Mouse (Mus musculus): ENCODE results near the gene Nap1l1.
A peak's percentile ranks its signal among the peaks of the same experiment; 100 is the strongest.

Gene Nap1l1

DNA sequence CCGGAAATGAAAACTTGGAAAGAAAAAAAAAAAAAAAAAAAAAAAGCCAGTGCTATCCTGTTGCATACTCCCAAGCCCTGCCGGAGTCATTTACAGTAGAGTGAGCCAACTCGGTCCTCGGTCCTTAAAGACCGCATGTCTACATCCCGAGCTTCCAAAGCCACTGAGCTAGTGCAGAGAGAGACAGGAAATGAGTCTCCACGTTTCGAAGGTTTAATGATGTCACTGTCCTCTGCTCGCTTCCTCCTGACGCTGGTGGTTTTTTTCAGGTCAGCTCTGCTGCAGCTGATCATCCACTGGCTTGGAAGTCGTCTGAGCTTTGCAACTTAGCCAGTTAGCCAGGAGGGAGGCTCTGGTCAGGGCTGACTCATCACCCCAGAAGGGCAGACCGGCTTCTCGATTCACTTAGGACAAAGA, 43.2 kb downstream of the Nap1l1 start:
- DNase-seq: no peak

DNA sequence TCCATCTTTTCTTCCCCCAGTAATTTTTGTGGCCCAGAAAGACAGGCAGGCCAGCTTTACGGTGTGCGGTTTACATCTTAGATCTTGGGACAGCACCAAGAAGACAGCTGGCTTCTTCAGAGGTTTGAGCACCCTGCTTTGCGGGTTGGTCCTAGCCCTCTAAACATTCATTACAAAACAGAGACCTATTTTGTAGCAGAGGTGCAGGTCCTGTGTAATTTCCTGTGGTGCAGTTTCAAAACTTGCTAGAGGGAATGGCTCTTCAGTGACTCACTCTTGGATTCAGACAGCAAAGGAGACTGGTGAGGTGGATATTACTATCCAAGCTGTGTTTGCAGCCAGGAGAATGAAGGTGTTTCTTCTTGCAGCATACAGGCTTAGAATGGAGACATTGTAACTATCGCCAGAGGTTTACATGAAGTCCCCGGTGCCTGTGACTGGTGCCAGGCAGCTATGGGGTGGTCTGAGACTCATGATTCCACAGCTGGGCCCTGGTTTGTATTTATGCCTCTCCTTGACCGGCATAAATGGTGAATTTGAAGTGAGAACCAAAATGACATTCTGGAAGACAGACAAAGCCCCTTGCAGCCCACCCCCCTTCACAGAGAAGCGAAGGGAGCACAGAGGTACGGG, 43.9 kb downstream of the Nap1l1 start:
- no peak for DNase-seq

DNA sequence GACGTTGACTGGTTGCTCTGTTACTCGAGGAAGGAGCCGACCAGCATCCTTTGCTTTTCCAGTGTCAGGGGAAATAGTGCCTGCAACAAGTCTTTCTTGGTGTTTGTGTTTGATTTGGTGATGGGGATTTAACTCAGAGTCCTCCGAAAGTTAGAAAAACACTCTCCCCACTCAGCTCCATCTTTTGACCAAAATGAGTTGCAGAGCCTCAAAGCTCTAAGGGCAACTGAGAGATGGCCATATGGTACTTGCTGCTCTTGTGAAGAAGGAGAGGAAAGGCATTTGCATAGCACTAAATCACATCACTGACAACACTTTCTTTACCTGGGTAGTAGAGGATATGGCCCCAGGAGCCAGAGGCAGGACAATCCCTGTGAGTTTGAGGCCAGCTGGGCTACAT, 45.3 kb downstream of the Nap1l1 start:
- no peak for DNase-seq

DNA sequence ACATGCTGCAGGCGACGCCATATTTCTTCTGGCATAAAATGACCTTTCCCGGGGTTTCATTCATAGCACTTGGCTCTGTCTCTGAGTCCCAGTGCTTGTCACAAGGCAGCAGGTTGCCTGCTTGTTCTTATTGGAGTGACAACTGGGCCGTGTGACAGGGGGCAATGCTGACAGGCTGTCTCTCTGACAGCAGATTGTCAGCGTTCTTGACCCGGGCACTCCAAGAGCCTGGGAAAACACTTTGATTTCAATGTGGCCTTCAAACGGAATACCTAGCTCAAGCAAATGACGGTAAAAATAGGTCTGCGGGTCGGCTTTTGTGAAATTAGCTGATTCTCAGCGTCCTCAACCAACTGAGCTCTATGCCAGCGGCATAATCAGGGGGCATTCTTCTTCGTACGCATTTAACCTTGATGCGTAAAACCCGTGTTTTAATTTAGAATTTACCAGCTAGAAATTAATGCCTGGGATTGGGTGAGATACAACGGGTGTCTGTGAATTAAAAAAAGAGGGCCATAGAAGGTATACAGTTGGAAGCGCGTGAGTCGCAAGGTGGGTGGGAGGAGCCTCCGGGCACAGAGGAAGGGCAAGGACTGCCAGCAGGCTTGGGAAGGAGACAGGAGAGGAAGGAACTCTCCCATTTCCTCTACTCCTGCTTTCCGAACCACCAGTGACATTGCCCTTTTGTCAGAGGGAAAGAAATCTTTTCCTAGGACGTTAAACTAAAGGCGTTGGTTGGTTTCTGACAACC, 46.8 kb downstream of the Nap1l1 start:
- no peak for DNase-seq

DNA sequence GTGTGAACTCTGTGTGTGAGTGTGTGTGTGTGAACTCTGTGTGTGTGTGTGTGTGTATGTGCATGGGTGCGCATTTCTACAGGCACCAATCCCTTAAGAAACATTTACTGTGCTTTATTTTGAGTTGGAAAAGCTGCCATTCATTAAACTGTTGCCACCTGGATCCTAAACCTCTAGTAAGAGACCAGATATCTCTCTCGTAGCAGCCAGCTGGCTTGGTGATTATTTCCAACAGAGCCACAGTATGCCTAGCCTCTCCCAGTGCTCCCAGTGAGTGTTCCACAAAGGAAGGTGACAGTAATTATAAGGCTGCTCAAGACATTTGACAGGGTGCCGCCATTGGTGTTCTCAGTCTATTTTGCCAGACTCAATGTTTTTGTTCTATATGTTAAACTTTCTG, 47.6 kb downstream of the Nap1l1 start:
- no peak for DNase-seq

DNA sequence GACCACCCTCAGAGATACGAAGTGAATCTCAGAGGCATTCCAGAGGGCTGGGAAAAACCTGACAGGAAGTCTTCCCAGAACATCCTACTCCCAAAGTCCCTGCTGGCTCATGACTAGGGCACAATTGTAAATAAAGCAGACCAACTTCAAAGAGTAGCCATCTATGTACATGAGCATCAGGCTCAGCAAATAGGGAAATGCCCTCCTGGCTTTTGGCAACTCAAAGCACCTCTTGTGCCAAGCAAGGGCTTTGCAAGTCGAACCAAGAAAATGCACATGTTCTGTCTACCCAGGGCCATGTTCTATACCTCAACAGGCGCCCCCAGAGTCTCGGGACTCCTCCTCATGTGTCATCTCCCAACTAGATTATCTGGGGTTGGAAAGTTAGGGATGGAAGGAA, 48.6 kb downstream of the Nap1l1 start:
- DNase-seq: no peak

DNA sequence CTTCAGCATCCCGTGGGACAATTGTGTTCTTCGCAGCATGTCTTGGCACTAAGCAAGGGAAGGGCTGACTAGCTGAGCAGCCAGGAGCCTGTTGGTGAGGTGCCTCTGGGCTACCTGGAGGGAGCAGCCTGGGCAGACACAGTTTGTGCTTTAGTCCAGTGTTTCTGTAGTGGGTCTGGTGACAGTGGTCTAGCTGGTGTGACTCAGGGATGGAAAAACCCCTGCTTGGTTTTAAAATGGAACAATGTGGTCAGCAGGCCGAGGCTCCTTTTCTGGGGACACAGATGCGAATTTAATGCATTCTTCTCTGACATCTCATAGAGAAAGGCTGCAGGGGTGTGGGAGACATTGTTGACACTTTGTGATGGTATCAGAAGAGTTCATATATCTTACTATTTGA, 49.2 kb downstream of the Nap1l1 start:
- no peak for DNase-seq

DNA sequence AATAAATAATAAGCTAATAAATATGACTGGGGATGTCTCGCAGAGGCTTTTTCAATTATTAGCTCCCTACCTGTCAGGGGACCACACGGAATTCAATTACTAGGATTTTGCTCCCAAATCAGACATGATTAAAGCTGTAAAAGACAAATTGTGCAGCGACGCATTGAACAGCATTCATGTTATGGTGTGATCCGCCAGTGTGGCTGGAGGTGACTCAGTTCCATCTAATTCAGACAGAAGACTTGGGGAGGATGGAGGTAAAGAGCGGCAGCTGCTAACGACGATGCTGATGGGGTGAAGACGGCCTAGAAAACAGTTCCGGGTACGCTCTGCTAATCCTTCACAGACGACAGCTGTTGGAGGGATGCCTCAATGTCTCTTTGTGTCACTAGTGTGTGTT, 50.9 kb downstream of the Nap1l1 start:
- DNase-seq: no peak

DNA sequence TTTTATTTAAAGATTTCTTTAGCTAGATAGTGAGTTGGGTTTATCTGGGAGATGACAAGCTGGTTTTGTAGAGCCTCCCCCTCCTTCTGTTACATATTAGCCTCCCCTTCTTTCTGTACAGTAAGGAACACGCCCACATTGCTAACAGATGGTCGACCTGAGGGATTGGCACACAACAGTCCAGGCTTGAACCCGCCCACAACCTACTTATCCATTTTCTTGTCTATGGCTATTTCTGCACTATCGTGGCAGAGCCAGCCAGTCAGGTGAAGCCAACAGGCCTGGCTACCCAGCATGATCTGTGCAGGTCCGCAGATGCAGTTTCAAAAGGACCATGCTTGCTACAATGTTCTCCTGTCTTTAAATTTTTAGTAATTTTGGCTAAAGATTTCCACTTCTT, 54.0 kb downstream of the Nap1l1 start:
- DNase-seq: no peak

DNA sequence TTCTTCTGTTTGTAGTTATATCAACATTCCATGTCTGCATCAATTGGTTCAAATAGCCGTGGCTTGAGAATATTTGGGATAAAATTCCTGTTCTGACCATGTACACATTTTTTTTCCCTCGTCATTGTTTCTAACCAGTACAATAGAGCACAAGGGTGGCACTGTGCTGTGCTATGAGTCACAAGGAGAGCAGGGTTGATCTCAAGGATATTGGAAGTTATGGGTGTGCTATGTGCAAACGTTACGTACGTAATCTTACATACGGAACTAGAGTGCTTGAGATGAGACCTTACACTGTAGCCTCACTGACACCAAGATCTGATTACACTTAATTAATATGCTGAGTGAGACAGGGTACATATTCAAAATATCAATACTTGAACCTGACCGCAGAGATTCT, 54.6 kb downstream of the Nap1l1 start:
- no peak for DNase-seq

DNA sequence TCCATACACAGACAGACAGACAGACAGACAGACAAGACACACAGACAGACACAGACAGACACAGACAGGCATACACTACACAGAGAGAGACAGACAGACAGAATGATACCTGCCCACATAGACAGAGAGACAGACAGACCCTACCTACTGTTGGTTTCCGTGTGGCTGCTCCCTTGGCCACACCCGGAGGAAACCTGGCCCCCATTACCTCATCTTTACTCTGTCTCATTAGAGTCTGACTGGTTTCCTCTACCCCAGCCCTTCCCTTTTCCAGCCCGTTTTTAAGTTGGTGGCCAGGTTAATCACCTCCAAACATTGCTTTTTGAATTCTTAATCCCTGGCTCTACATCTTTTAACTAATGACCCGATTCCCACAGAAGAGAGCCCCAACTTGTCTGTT, 55.3 kb downstream of the Nap1l1 start:
- DNase-seq: no peak

DNA sequence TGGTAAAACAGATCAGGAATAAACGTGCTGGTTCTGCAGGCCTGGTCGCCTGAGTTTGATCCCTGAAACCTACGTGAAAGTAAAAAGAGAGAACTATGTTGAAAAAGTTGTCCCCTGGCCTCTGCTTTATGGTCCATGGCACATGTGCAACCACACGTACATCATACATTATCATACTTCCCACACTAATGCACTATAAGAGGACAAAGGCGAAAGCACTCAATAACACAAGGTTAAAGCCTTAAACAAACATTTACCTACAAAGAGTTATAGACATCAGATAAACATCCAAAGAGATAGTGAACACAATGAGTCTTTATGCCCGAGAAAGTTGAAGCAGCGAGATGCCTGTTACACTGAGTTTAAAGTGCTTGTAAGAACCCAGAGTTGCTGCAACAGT, 57.4 kb downstream of the Nap1l1 start:
- DNase-seq: no peak

DNA sequence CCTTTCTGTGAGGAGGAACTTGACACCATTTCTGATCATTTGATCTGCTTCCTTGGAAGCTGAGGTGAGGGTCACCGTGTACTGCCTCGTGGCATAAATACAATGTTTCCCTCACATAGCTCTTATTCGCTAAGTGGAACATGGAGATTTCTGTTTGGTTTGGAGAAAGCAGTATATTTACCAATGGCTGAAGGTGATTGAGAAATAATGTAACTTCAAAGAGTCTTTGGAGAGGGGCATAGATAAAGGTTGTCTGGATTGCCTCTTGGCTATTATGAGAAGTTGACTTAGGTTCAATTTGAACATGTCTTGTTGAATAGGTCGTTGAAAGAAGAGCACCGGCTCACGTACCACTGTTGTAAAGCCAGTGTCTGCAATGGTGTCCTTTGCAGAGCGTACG, 61.7 kb downstream of the Nap1l1 start:
- DNase-seq: no peak

DNA sequence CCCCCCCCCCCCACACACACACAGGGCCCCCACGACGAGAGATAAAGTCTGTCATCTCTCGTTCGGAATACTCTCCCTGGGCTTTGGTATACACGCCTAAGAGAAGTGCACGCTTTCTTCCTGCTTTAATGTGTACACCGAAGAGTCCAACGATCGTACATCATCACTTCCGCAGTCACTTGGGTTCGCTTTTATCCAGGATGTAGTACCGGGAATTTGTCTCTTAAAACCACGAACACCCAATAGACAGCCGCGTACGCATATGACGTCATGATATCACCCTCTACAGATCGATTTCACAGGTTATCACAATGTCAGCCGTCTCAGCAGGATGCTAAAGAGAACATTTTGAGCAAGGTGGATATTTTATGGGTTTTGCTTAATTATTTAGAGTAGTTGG, 64.4 kb downstream of the Nap1l1 start:
- DNase-seq: no peak

DNA sequence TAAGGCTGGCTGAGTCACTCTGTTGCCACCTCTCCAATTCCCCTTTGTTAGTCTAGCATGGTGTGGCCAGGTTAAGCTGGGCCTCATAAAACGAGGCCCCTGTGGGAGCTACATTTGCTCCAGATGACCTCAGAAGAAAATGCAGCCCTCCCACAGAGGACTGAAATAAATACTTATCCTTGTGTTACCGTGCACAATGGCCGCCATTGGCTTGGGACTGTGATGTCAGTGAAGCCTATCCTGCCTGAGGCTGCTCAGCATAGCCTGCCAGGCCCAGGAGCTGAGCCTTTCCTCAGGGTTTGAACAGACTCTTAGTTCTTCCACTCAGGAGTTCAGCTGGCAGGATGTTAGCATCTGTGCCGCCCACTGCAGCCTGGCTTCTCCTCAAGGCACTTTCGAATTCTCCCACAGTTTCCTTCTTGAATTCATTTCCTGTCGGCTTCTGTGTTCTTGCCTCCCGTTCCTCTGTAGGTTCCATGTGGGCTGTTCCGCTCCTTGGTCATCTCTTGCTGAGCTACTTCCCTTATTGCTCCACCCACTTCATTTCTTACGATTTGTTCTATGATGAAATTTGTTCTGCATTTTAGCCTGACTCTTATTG, 66.8 kb downstream of the Nap1l1 start:
- DNase-seq: peak; percentile 72

DNA sequence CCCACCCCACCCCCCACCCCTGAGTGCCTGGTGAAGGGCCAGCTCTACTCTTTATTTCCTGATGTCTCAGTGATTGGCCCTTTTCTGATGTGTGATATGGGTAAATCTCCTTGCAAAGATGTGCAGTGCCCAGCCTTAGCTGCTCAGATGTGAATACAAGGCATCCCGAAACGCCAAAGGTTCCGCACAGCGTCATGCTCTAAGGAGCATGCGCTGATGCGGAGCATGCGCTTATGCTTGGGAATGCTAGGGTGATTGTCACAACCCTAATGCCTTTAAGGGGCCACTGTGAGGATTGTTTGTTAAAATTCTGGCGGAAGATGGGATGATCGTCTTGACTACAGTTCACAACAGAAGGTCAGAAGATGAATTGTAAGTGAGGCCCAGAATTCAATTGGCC, 67.7 kb downstream of the Nap1l1 start:
- DNase-seq: no peak

DNA sequence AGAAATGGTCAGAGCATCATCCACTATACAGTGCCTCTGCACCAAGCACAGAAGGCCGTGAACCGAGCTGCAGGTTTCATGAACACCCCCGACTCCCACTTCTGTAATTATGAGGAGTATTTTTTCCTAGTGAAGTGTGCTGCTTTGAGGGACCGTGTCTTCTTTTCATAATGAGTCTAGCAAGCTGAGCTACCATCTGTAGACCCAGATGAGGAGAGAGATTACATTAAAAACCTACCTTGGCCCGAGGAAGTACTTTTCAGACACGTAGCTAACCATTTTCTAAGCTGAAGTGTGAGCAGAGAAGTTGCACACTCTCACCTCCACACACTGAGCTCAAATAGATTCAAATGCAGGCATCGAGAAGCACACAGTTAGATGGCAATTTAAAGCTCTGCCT, 70.1 kb downstream of the Nap1l1 start:
- no peak for DNase-seq

DNA sequence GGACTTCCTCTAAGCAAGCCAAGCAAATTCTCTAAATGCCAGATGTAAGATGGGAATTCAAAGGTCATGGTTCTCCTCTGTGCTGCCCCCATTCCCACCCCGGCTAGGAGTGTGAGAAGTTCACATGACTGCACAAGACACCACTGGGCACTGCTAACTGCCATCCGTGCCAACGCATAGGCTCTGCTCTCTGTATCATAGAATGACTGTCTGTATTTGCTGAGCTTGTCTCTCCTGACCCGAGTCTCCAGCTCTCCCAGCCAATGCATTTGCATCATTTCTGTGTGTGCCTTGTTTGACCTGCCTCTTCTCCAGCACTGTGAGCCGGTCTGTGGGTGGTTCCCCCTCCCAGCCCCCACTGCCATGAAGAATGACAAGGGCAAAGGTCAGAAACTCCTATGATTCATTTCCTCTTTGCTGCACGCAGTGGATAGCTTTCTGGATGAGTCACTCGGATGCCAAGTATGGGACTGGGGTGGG, 70.8 kb downstream of the Nap1l1 start:
- peak; percentile 61 for DNase-seq

DNA sequence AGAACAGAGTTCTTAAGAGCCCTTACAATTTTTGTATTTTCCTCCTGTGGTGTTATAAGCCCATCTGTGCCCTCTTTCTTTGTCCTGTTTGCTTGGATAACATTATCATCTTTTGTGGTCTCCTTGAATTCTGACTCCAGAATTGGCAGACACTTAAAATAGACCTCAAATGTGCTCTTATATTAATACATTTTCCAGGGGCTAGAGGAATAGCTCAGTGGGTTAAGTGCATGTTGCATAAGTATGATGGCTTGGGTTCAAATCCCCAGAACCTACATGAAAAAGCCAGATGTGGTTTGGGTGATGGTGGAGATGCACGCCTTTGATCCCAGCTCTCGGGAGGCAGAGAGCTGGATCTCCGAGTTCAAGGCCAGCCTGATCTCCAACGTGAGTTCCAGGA, 71.3 kb downstream of the Nap1l1 start:
- DNase-seq: no peak

DNA sequence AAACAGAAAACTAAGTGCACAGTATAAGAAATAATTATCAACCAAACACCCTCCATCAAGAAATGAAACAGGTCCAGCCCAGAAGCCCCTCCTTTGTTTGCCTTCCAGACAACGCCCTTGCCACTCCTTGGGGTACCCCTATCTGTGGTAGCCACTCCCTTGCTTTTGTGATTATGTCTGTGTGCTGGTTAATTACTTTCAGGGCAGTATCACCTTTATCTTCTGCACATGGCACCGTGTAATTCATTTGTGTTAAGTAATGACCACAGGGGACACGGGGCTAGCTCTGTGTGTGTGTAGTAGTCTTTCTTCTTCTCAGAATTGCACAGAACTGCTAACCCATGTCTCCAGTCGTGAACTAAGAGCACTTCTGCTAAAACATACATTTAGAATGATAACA, 72.6 kb downstream of the Nap1l1 start:
- DNase-seq: no peak
